Mouse (Mus musculus): ENCODE data around the gene Pklr.

- TF ChIP-seq CTCF (IDR thresholded peaks at IDR 0.05; ENCODE audit: borderline replicate concordance, control insufficient read depth, extremely low read depth, insufficient read depth, low read length, poor library complexity) (no peak), POLR2A (IDR thresholded peaks at IDR 0.05; ENCODE audit: control insufficient read depth, extremely low read depth, insufficient read depth, low read length, poor library complexity) (no peak)
Observed at GRCm38 (mm10) chr3:89107545-89107944, 28.4 kb upstream of the Pklr start.

Data from thymus, adult 2 months (tissue).